Mouse (Mus musculus) 416B (cell line): Measurements from ENCODE around the gene Atxn2.

Source experiments
- DNase-seq: peaks from one replicate; pipeline ENCODE4 v3.0.0; 2011; ENCODE audit warnings: low read depth

The Atxn2 gene

GRCm38 (mm10) chr5:121861964-121862363 lies 150.8 kb downstream of the Atxn2 start:
- no peak for DNase-seq

- peak; percentile 19 for DNase-seq
Measured at GRCm38 (mm10) chr5:121864330-121864729, 153.2 kb downstream of the Atxn2 start.
